Mouse (Mus musculus): ENCODE results near the gene Smyd1. TPM values are rescaled to one million over a fixed set of nuclear protein-coding genes. Genes with fewer than 3 reads are reported as not detected.
"Not testable (repeated sequence)": the region's sequence is repeated elsewhere in the genome, so short reads cannot be mapped to it uniquely, and the experiment has no call there.

Smyd1 gene
- polyA plus RNA-seq, 1 experiment from 2014 or later = 0.61 TPM

DNA sequence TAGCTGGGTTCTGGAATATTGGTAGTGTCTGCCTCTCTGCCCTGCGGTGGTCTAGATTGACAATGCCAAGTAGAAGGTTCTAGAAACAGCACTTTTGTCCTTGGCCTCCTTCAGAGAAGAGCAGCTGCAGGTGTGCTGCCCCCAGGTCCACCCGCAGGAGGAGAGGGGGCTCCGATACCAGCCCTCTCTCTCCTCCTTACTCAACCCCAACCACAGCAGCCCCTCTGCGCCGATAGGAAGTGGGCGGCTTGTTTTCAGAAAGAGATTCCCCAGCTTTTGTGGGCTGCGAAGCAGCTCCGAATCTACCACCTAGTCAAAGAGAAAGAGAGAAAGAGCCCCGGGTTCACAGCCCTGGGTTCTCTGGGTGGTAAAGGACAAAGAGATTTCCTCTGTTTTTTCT, 19.1 kb upstream of the Smyd1 start:
- Histone ChIP-seq H3K27me3 (no peaks in the 10 kb centered on the region), H3K27ac (no peak overlapping the region), H3K4me3 (no peak overlapping the region), H3K4me2 (replicated peaks) (no peak overlapping the region), H3K9me3 (replicated peaks) (no peaks in the 10 kb centered on the region), H3K36me3 (no peaks in the 10 kb centered on the region), H3K9ac (no peak overlapping the region), H3K4me1 (no peaks in the 10 kb centered on the region)
- 78% methylated on average over 9 of the region's 9 CpGs for WGBS
- no peak for ATAC-seq (ENCODE audit: low FRiP score)

DNA sequence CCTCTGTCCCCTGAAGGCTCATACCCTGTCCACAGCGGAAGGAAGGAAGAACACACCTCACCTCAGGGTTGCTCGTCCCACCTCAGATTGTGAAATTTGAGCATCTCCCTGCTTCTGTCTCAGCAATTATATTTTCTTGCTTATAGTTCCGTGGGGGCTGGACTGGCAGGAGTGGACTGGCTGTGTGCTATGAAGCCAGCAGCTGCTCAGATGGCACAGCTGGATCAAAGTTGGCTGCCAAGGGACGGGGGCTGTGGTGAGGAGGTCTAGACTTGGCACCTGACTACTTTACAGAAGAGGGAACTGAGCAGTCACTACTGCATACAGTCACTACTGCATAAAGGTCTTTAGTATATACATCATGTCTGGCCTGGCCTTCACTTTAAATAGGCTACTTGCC, 17.3 kb upstream of the Smyd1 start:
- WGBS = 77% methylated on average over 4 of the region's 4 CpGs
- Histone ChIP-seq H3K4me1 (no peaks in the 10 kb centered on the region), H3K9ac (no peak overlapping the region), H3K27me3 (no peaks in the 10 kb centered on the region), H3K4me3 (no peak overlapping the region), H3K36me3 (no peaks in the 10 kb centered on the region), H3K27ac (no peak overlapping the region), H3K9me3 (replicated peaks) (no peaks in the 10 kb centered on the region), H3K4me2 (replicated peaks) (no peak overlapping the region)
- ATAC-seq (ENCODE audit: low FRiP score) = no peak

DNA sequence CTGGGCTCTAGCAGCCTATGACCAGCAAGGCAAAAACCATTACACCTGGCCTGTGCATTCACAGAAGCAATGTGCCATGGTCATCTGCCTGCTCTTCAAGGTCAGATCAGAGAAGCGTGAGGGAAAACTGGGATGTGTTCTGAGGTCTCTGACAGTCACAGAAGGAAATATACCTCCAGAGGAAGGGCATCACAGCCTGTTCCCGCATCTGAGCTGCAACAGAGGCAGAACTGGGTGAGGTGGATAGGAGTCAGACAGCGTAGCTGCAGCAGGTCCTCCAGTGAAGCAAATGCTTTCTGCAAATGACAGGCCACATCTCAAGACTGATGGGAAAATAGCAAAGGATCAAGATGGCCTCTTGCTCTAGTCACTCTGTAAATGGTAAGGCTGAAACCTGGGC, 16.9 kb upstream of the Smyd1 start:
- Histone ChIP-seq H3K9ac (no peak overlapping the region), H3K27ac (no peak overlapping the region), H3K36me3 (no peaks in the 10 kb centered on the region), H3K9me3 (replicated peaks) (no peaks in the 10 kb centered on the region), H3K4me2 (replicated peaks) (no peak overlapping the region), H3K27me3 (no peaks in the 10 kb centered on the region), H3K4me1 (no peaks in the 10 kb centered on the region), H3K4me3 (no peak overlapping the region)
- no peak for ATAC-seq (ENCODE audit: low FRiP score)
- WGBS = 87% methylated on average over 3 of the region's 3 CpGs

DNA sequence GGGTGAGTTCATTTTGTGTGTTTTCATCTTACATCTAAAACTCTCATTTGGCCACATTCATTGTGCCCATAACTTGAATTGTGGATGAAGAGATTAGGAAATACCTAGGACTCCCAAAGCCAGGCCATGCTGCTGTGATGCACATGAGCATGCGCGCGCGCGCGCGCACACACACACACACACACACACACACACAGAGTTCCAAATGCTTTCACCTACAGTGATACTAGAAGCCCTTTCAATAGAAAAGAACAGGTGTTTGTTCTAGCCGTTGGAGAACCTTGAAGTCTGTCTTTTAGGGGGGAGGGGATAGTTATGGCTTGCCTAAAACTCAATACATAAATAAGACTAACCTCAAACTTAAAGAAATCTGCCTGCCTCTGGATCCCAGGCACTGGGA, 15.6 kb upstream of the Smyd1 start:
- Histone ChIP-seq H3K27ac (no peak overlapping the region), H3K27me3 (no peaks in the 10 kb centered on the region), H3K4me2 (replicated peaks) (no peak overlapping the region), H3K36me3 (no peaks in the 10 kb centered on the region), H3K9me3 (replicated peaks) (no peaks in the 10 kb centered on the region), H3K9ac (no peak overlapping the region), H3K4me3 (no peak overlapping the region), H3K4me1 (no peaks in the 10 kb centered on the region)
- 98% methylated on average over 8 of the region's 8 CpGs for WGBS
- ATAC-seq (ENCODE audit: low FRiP score) = no peak

DNA sequence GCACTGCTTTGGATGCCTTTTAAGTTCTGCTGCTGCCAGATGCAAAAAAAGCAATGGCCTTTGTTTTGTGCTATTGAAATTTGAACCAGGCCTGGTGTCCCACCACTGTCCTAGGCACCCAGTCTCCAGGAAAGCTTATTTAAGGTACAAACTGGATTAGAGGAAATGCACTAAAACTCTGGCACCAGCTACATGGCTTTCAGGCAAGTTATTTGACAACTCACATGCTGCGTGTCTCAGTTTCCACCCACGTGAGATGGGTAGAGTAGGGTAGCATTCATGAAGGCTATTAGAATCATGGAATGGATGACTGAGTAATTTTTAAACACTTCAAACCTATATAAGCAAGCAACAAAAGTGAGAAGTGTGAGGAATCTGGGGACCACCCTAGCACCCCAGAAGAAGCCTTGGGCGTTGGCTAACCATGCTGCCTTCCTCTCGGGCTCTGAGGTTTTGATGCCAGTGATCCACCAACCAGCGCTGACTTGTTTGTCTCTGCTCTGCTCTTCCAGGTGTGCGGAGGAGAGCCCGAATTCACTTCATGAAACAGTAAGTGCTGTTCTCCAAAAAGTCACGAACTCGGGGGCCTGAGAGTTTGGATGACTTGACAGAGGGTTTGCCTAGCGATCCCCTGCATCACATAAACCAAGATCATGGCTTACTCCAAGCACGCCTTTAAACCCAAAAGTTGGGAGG, 11.7 kb upstream of the Smyd1 start:
- Histone ChIP-seq H3K9me3 (replicated peaks) (no peaks in the 10 kb centered on the region), H3K4me3 (no peak overlapping the region), H3K9ac (no peak overlapping the region), H3K27ac (no peak overlapping the region), H3K27me3 (no peaks in the 10 kb centered on the region), H3K4me1 (no peaks in the 10 kb centered on the region), H3K4me2 (replicated peaks) (no peak overlapping the region), H3K36me3 (no peaks in the 10 kb centered on the region)
- WGBS = 92% methylated on average over 11 of the region's 11 CpGs
- ATAC-seq (ENCODE audit: low FRiP score) = no peak

DNA sequence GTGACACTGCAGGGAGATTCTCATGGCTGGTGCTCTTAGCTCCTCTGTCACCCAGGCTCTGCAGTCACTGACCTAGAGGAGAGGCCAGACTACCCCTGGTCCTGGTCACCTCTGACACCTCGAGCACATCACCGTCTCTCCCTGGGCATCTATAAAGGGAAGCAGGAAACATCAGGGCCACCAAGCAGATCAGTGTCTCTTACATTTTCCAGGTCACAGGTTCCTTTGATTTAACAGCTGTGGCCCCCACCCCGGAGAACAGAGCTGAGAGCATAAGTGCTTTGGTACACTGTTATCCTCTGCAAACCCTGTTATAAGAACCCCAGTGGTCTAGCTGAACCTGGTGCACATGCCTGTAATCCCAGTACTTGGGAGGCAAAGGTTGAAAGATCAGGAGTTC, 11.0 kb upstream of the Smyd1 start:
- H3K4me2 ChIP-seq (replicated peaks) = no peak overlapping the region
- 68% methylated on average over 3 of the region's 3 CpGs for WGBS
- no peaks in the 10 kb centered on the region for H3K4me1 ChIP-seq
- H3K36me3 ChIP-seq = no peaks in the 10 kb centered on the region
- H3K27ac ChIP-seq = no peak overlapping the region
- ATAC-seq (ENCODE audit: low FRiP score) = no peak
- no peak overlapping the region for H3K4me3 ChIP-seq
- H3K9ac ChIP-seq = no peak overlapping the region
- H3K27me3 ChIP-seq = no peaks in the 10 kb centered on the region
- H3K9me3 ChIP-seq (replicated peaks) = no peaks in the 10 kb centered on the region

DNA sequence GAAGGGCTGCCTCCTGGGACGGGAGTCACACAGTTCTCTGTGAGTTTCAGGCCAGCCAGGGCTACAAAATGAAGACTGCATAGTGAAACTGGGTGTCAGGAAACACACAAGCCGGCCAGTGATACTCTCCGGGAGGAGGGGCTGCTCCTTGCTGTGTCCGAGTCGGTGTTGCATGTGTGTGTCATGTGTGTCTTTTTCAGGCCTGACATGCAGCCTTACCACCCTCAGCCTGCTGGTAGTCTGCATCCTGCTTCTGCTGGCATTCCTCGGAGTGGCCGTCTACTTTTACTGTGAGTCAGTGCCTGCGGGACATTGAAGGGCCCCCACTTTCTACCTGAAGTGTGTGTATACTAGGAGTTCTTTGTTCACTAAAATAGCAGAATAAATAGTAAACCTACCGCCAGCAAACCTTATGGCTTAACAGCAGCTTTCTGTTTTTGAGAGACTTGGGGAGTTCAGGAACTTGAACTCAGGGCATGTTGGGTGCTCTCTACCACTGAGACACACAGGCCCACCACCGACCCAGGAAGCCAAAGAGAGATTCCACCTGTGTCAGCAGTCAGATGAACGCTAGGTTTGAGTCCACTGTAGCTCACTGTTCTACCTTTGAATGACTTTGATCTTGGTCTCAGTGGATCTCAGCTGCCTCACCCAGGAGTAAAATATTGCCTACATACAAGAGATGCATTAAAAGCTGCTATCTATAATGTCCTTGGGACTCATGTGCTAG, 10.4 kb upstream of the Smyd1 start:
- WGBS = 90% methylated on average over 11 of the region's 11 CpGs
- Histone ChIP-seq H3K4me3 (no peak overlapping the region), H3K36me3 (no peaks in the 10 kb centered on the region)

DNA sequence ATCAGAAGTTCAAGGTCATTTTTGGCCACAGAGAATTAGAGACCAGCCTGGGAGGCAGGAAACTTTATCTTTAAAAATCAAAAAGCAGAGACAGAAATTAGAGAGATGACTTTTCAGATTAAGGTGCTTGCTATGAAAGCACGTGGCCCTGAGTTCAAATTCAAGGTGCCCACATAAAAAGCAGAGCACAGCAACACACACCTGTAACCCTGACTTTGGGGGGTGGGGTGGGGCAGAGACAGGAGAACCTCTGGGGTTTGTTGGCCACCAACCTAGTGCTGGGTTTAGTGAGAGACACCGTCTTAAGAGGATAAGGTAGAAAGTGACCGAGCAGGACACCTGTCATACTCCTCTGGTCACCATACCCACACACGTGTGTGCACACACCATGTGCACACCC, 9.5 kb upstream of the Smyd1 start:
- not testable (repeated sequence) for H3K27me3 ChIP-seq; H3K9ac ChIP-seq; H3K27ac ChIP-seq; H3K9me3 ChIP-seq (replicated peaks); ATAC-seq (ENCODE audit: low FRiP score); H3K4me1 ChIP-seq; H3K4me2 ChIP-seq (replicated peaks); H3K4me3 ChIP-seq; H3K36me3 ChIP-seq
- 90% methylated on average over 2 of the region's 4 CpGs for WGBS

More for the DNA sequence above, 10.4 kb upstream of the Smyd1 start:
- H3K4me2 ChIP-seq (replicated peaks) = no peak overlapping the region
- no peaks in the 10 kb centered on the region for H3K9me3 ChIP-seq (replicated peaks)
- no peaks in the 10 kb centered on the region for H3K4me1 ChIP-seq
- no peak overlapping the region for H3K9ac ChIP-seq
- H3K27me3 ChIP-seq = no peaks in the 10 kb centered on the region
- no peak for ATAC-seq (ENCODE audit: low FRiP score)
- H3K27ac ChIP-seq = no peak overlapping the region

DNA sequence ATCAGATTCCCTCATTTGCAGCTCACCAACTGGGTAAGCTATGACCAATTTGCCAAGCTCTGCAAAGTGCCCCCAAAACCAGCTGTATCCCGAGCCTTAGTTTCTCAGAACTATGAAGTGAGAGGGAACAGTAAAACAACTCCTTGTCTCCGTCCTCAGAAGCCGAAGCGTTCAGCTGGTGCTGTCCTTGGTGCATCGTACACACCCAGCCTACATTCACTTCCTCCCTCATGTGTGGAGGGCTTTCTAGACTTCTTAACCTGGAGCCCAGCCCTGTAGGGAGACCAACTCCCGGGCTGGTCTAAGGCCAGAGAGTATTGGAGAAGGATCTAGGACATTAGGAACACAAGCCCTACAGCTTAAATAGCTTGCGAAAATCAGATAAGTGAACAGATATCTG, 8.5 kb upstream of the Smyd1 start:
- Histone ChIP-seq H3K4me2 (replicated peaks) (no peak overlapping the region), H3K36me3 (no peaks in the 10 kb centered on the region), H3K9me3 (replicated peaks) (no peaks in the 10 kb centered on the region), H3K27me3 (no peaks in the 10 kb centered on the region), H3K4me3 (no peak overlapping the region), H3K4me1 (no peaks in the 10 kb centered on the region), H3K27ac (no peak overlapping the region), H3K9ac (no peak overlapping the region)
- 87% methylated on average over 7 of the region's 7 CpGs for WGBS
- ATAC-seq (ENCODE audit: low FRiP score) = no peak

DNA sequence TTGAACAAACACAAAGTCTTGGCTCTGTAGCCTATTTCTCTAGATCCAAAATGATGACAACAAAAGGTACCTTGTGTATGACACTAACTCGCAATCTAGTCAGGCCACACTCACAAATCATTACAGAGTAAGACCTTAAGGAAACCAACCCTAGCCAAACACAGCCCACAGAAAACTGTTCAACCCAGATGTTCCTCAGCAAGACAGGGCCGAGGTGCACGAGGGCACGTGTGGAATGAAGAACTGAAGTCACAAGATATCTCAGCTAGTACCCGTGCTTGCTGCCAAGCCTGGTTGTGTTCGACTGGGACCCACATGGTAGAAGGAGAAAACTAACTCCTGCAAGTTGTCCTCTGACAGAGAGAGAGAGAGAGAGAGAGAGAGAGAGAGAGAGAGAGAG, 7.8 kb upstream of the Smyd1 start:
- Histone ChIP-seq H3K36me3 (no peaks in the 10 kb centered on the region), H3K27me3 (no peaks in the 10 kb centered on the region), H3K4me3 (no peak overlapping the region), H3K9me3 (replicated peaks) (no peaks in the 10 kb centered on the region), H3K9ac (no peak overlapping the region), H3K4me1 (no peaks in the 10 kb centered on the region), H3K4me2 (replicated peaks) (no peak overlapping the region), H3K27ac (no peak overlapping the region)
- ATAC-seq (ENCODE audit: low FRiP score) = no peak
- 87% methylated on average over 6 of the region's 6 CpGs for WGBS

DNA sequence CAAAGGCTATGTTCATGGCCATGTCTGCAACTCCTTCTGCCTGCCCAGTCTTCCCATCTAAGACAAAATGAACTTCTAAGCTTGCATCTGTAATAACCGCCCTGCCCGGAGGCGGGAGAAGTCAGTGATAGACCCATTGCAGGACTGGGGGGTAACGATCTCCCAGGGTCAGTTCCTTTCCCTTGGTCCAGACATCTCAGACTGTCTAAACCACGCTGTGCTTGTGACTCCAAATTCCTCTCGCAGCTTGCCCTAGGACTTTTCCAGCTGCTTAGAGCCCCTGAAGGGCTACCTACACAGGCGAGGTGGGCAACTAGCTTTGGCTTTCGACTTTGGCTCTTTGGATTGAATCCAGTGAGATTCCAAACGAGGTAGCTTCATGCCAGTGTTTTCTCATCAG, 2.8 kb upstream of the Smyd1 start:
- Histone ChIP-seq H3K9ac (no peak overlapping the region), H3K4me3 (no peak overlapping the region), H3K9me3 (replicated peaks) (no peaks in the 10 kb centered on the region), H3K4me2 (replicated peaks) (no peak overlapping the region), H3K27ac (no peak overlapping the region), H3K4me1 (no peaks in the 10 kb centered on the region), H3K36me3 (no peaks in the 10 kb centered on the region), H3K27me3 (no peaks in the 10 kb centered on the region)
- 91% methylated on average over 9 of the region's 9 CpGs for WGBS
- no peak for ATAC-seq (ENCODE audit: low FRiP score)

DNA sequence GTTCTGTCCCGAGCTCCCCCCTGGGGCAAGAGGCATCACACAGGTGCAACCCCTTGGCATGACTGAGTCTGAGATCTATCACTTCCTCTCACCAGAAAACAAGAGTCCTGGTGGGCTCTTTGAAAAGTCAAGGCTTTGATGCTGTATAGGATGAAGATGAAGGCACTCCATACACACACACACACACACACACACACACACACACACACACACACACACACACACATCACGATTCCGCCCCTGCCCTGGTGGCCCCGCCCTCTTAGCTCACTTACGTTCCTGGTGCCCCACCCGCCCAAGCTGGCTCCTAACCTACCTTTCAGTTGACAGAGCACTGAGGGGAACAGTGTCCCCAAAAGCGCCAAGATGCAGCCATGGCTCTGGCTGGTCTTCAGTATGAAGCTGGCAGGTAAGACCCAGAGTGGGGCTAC, 473 bp upstream of the Smyd1 start, which contains the start of gene Cd8b1:
Gene Cd8b1 (plus strand): TSS at position 298 of the 431 bp plus-strand sequence.
- H3K27me3 ChIP-seq = no peaks in the 10 kb centered on the region
- H3K9ac ChIP-seq = no peak within 1 kb of the TSS
- no peaks in the 10 kb centered on the region for H3K4me1 ChIP-seq
- ATAC-seq (ENCODE audit: low FRiP score) = no peak
- WGBS = 94% methylated on average over 7 of the region's 7 CpGs
- H3K9me3 ChIP-seq (replicated peaks) = no peaks in the 10 kb centered on the region
- H3K36me3 ChIP-seq = no peaks in the 10 kb centered on the region
- H3K4me2 ChIP-seq (replicated peaks) = no peak within 1 kb of the TSS
- no peak within 1 kb of the TSS for H3K4me3 ChIP-seq
- no peak within 1 kb of the TSS for H3K27ac ChIP-seq

DNA sequence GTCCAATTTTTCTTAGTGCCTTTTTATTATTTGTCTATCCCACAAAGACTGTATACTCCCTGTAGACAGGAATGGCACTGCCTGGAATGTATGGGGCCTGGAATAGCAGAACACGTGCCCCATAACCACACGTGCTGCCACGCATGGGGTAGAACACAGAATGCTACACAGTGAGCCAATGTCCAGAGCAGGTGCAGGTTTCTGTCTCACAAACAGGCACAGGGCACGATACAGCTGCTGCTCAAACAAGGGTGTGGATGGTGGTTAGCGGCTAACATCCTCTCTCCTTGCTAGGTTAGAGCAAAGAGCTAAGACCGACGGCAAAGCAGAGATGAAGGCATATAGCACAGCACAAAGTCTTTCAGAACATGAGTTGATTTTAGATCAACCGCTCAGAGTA, 14.5 kb downstream of the Smyd1 start:
- no peaks in the 10 kb centered on the region for H3K4me1 ChIP-seq
- no peaks in the 10 kb centered on the region for H3K27me3 ChIP-seq
- no peak overlapping the region for H3K4me3 ChIP-seq
- H3K27ac ChIP-seq = no peak overlapping the region
- H3K9ac ChIP-seq = no peak overlapping the region
- H3K36me3 ChIP-seq = no peaks in the 10 kb centered on the region
- 93% methylated on average over 8 of the region's 8 CpGs for WGBS
- no peaks in the 10 kb centered on the region for H3K9me3 ChIP-seq (replicated peaks)
- no peak for ATAC-seq (ENCODE audit: low FRiP score)
- H3K4me2 ChIP-seq (replicated peaks) = no peak overlapping the region
